Mouse (Mus musculus): ENCODE measurements around the gene Cops7b. TPM values are rescaled to one million over a fixed set of nuclear protein-coding genes. Genes with fewer than 3 reads are reported as not detected.
A peak's percentile ranks its signal among the peaks of the same experiment; 100 is the strongest.

Cops7b gene
- total and polyA plus RNA-seq, 3 experiments, result 36.0 to 64.8 TPM; not detected in 1

DNA sequence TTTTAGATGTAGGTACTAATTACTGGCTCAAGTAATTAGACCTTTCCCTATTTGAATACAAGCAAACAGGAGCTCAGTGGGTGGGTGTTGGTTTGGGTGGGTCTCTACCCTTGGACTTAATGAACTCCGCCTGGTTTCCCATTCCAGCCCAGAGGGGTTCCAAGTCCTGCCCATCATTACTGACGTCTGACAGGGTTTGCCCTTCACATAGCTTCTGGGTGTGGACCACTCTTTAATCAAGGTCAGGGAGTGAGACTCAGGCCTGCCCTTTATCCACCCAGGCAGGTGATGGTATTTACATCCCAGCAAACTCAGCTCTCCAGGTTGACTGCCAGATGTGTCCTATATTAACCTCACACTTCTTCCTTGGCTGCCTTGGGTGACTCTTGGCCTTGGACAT, 64.8 kb downstream of the Cops7b start:
- no peak overlapping the region for H3K27ac ChIP-seq (ENCODE audit: control insufficient read depth, low read depth, low read length)
- no peak overlapping the region for H3K9ac ChIP-seq (ENCODE audit: control insufficient read depth, low read depth, low read length, poor library complexity, severe bottlenecking)
- H3K4me1 ChIP-seq (ENCODE audit: control insufficient read depth in 1 of 2, insufficient read depth in 2 of 2, low read length in 2 of 2), result no peaks in the 10 kb centered on the region
- TF ChIP-seq CHD2 (IDR thresholded peaks at IDR 0.05; ENCODE audit: low read length) (no peak), TCF12 (IDR thresholded peaks at IDR 0.05; ENCODE audit: low read depth, low read length) (no peak), HCFC1 (IDR thresholded peaks at IDR 0.05; ENCODE audit: low read depth, low read length) (no peak), MAZ (IDR thresholded peaks at IDR 0.05; ENCODE audit: low read depth, low read length) (no peak), JUND (IDR thresholded peaks at IDR 0.05; ENCODE audit: low read depth, low read length) (no peak), MXI1 (IDR thresholded peaks at IDR 0.05; ENCODE audit: low read depth, low read length) (no peak), GATA1 (IDR thresholded peaks at IDR 0.05; ENCODE audit: low read depth, low read length) (no peak), SIN3A (IDR thresholded peaks at IDR 0.05; ENCODE audit: low read length) (no peak), GABPA (IDR thresholded peaks at IDR 0.05; ENCODE audit: low read depth, low read length) (no peak), RAD21 (IDR thresholded peaks at IDR 0.05; ENCODE audit: low read depth, low read length) (no peak), KAT2A (conservative IDR thresholded peaks at IDR 0.05; ENCODE audit: low read depth, low read length) (no peak)
- no peaks in the 10 kb centered on the region for H3K79me2 ChIP-seq (ENCODE audit: control insufficient read depth, insufficient read depth, low read length, poor library complexity)
- H3K27me3 ChIP-seq (ENCODE audit: control insufficient read depth in 1 of 2, insufficient read depth in 2 of 2, low read length in 2 of 2), result peaks cover under 1 to 3% of the 10 kb centered on the region in 2 experiments; a peak in 3 of 4 replicates
- DNase-seq (ENCODE audit: low read depth, low spot score), result no peak
- no peaks in the 10 kb centered on the region for H3K36me3 ChIP-seq (ENCODE audit: control insufficient read depth in 1 of 2, insufficient read depth in 2 of 2, low read length in 2 of 2)
- H3K4me3 ChIP-seq (ENCODE audit: control insufficient read depth in 1 of 2, insufficient read depth in 1 of 2, low read depth in 2 of 2, low read length in 2 of 2), result no peak overlapping the region
- H3K9me3 ChIP-seq (replicated peaks; ENCODE audit: insufficient read depth, low read length), result no peaks in the 10 kb centered on the region

DNA sequence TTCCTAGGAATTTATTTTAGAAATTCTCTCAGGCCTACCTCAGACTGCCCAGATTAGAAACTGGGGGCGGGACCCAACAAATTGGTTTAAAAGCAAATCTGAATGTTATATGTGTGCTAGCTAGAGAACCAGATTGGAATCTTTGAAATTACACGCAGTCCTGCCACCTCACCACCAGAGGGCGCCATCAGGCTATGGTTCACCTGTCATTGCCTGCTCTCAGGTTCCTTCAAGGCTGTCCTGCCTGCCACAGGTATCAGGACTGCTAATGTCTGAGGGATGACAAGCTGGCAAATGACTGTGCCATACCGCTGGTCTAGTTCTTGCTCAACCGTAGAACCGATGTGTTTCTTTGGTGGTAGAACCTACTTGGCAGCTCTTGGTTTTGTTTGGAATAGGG, 67.6 kb downstream of the Cops7b start:
- Histone ChIP-seq H3K27me3 (ENCODE audit: control insufficient read depth in 1 of 2, insufficient read depth in 2 of 2, low read length in 2 of 2) (no peaks in the 10 kb centered on the region; a peak in 1 of 4 replicates), H3K79me2 (ENCODE audit: control insufficient read depth, insufficient read depth, low read length, poor library complexity) (no peaks in the 10 kb centered on the region), H3K9ac (ENCODE audit: control insufficient read depth, low read depth, low read length, poor library complexity, severe bottlenecking) (no peak overlapping the region), H3K27ac (ENCODE audit: control insufficient read depth, low read depth, low read length) (no peak overlapping the region), H3K36me3 (ENCODE audit: control insufficient read depth in 1 of 2, insufficient read depth in 2 of 2, low read length in 2 of 2) (no peaks in the 10 kb centered on the region), H3K4me1 (ENCODE audit: control insufficient read depth in 1 of 2, insufficient read depth in 2 of 2, low read length in 2 of 2) (no peaks in the 10 kb centered on the region), H3K9me3 (replicated peaks; ENCODE audit: insufficient read depth, low read length) (no peaks in the 10 kb centered on the region), H3K4me3 (ENCODE audit: control insufficient read depth in 1 of 2, insufficient read depth in 1 of 2, low read depth in 2 of 2, low read length in 2 of 2) (no peak overlapping the region)
- peak; percentile 73 for DNase-seq (ENCODE audit: low read depth, low spot score)
- no peak for TF ChIP-seq ZNF384 (IDR thresholded peaks at IDR 0.05; ENCODE audit: low read depth, low read length)
- no peak for TF ChIP-seq EP300 (IDR thresholded peaks at IDR 0.05; ENCODE audit: low read depth in 1 of 2, low read length in 2 of 2)
- TF ChIP-seq ZC3H11A (IDR thresholded peaks at IDR 0.05; ENCODE audit: low read depth, low read length), result peak; percentile 98
- TF ChIP-seq MEF2A (IDR thresholded peaks at IDR 0.05; ENCODE audit: extremely low read depth, insufficient replicate concordance, low read depth, low read length, poor library complexity, severe bottlenecking), result no peak
- peak; percentile 99 for TF ChIP-seq SMC3 (IDR thresholded peaks at IDR 0.05; ENCODE audit: low read depth, low read length)
- TF ChIP-seq RAD21 (IDR thresholded peaks at IDR 0.05; ENCODE audit: low read depth, low read length), result peak; percentile 98
- TF ChIP-seq SIN3A (IDR thresholded peaks at IDR 0.05; ENCODE audit: low read length), result peak; percentile 47; the same call in 1 of the 2 replicates
- TF ChIP-seq CTCF (IDR thresholded peaks at IDR 0.05 in 2 of 3, conservative IDR thresholded peaks at IDR 0.05 in 1 of 3; ENCODE audit: control insufficient read depth in 1 of 3, insufficient read depth in 1 of 3, low read depth in 2 of 3, low read length in 3 of 3, poor library complexity in 1 of 3, severe bottlenecking in 1 of 3), result peak; percentile 88 to 98 (median 97)
